Mouse (Mus musculus): Measurements from ENCODE around the gene Dst. TPM values are rescaled to one million over a fixed set of nuclear protein-coding genes. Genes with fewer than 3 reads are reported as not detected.

The Dst gene
- total and polyA plus RNA-seq, 3 experiments, result 0.08 to 0.60 TPM; not detected in 1

DNA sequence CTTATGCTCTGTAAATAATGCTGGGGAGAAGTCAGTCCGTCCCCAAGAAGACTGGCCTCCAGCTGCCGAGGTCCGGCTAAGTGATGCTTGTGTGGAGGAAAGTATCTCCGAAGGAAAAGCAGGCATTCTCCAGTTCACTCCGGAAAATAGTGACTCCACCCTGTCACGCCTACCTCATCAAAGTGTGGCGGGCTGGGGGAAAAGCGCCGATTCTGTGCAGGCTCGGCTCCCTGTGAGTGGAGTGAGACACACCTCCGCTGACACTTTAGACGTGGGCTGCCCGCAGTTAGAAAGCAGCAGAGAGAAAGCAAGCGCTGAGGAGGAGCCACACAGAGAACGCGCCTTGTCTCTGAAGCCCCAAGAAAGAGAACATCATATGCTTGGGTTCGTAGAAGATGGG, 284.1 kb downstream of the Dst start:
- Histone ChIP-seq H3K4me3 (ENCODE audit: control insufficient read depth in 1 of 2, insufficient read depth in 1 of 2, low read depth in 2 of 2, low read length in 2 of 2) (no peak overlapping the region), H3K36me3 (ENCODE audit: control insufficient read depth in 1 of 2, insufficient read depth in 2 of 2, low read length in 2 of 2) (no peaks in the 10 kb centered on the region), H3K27me3 (ENCODE audit: control insufficient read depth in 1 of 2, insufficient read depth in 2 of 2, low read length in 2 of 2) (no peaks in the 10 kb centered on the region), H3K9me3 (replicated peaks; ENCODE audit: insufficient read depth, low read length) (no peaks in the 10 kb centered on the region), H3K9ac (ENCODE audit: control insufficient read depth, low read depth, low read length, poor library complexity, severe bottlenecking) (no peak overlapping the region), H3K27ac (ENCODE audit: control insufficient read depth, low read depth, low read length) (no peak overlapping the region), H3K4me1 (ENCODE audit: control insufficient read depth in 1 of 2, insufficient read depth in 2 of 2, low read length in 2 of 2) (no peaks in the 10 kb centered on the region), H3K79me2 (ENCODE audit: control insufficient read depth, insufficient read depth, low read length, poor library complexity) (no peaks in the 10 kb centered on the region)
- TF ChIP-seq TAL1 (IDR thresholded peaks at IDR 0.05; ENCODE audit: low read length) (no peak), GABPA (IDR thresholded peaks at IDR 0.05; ENCODE audit: low read depth, low read length) (no peak), MAZ (IDR thresholded peaks at IDR 0.05; ENCODE audit: low read depth, low read length) (no peak), TCF12 (IDR thresholded peaks at IDR 0.05; ENCODE audit: low read depth, low read length) (no peak), POLR2A (IDR thresholded peaks at IDR 0.05; ENCODE audit: control insufficient read depth in 1 of 2, insufficient read depth in 1 of 2, low read depth in 1 of 2, low read length in 2 of 2, poor library complexity in 1 of 2) (no peak), BHLHE40 (IDR thresholded peaks at IDR 0.05; ENCODE audit: borderline replicate concordance, low read depth, low read length) (no peak), MAX (IDR thresholded peaks at IDR 0.05; ENCODE audit: low read length) (no peak), ZNF384 (IDR thresholded peaks at IDR 0.05; ENCODE audit: low read depth, low read length) (no peak), JUND (IDR thresholded peaks at IDR 0.05; ENCODE audit: low read depth, low read length) (no peak), NRF1 (IDR thresholded peaks at IDR 0.05; ENCODE audit: insufficient read depth, low read depth, low read length, poor library complexity, severe bottlenecking) (no peak), CTCF (IDR thresholded peaks at IDR 0.05 in 2 of 3, conservative IDR thresholded peaks at IDR 0.05 in 1 of 3; ENCODE audit: control insufficient read depth in 1 of 3, insufficient read depth in 1 of 3, low read depth in 2 of 3, low read length in 3 of 3, poor library complexity in 1 of 3, severe bottlenecking in 1 of 3) (no peak), CHD2 (IDR thresholded peaks at IDR 0.05; ENCODE audit: low read length) (no peak), MEF2A (IDR thresholded peaks at IDR 0.05; ENCODE audit: extremely low read depth, insufficient replicate concordance, low read depth, low read length, poor library complexity, severe bottlenecking) (no peak)
- DNase-seq (ENCODE audit: low read depth, low spot score), result no peak

DNA sequence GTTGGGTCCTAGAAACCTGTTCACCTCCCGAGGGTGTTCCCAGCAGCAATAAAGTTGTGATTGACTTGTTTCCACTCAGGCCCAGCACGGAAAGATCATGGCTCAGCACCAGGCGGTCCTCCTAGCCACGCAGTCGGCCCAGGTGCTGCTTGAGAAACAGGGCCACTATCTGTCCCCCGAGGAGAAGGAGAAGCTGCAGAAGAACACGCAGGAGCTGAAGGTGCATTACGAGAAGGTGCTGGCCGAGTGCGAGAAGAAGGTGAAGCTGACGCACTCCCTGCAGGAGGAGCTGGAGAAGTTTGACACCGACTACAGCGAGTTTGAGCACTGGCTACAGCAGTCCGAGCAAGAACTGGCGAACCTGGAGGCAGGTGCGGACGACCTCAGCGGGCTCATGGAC, 292.8 kb downstream of the Dst start:
- no peak overlapping the region for H3K4me3 ChIP-seq (ENCODE audit: control insufficient read depth in 1 of 2, insufficient read depth in 1 of 2, low read depth in 2 of 2, low read length in 2 of 2)
- no peak for TF ChIP-seq E2F4 (IDR thresholded peaks at IDR 0.05; ENCODE audit: borderline replicate concordance, low read depth, low read length)
- TF ChIP-seq SIN3A (IDR thresholded peaks at IDR 0.05; ENCODE audit: low read length), result no peak
- no peak for TF ChIP-seq GATA1 (IDR thresholded peaks at IDR 0.05; ENCODE audit: low read depth, low read length)
- TF ChIP-seq CTCF (IDR thresholded peaks at IDR 0.05 in 2 of 3, conservative IDR thresholded peaks at IDR 0.05 in 1 of 3; ENCODE audit: control insufficient read depth in 1 of 3, insufficient read depth in 1 of 3, low read depth in 2 of 3, low read length in 3 of 3, poor library complexity in 1 of 3, severe bottlenecking in 1 of 3), result no peak
- no peak for TF ChIP-seq BHLHE40 (IDR thresholded peaks at IDR 0.05; ENCODE audit: borderline replicate concordance, low read depth, low read length)
- TF ChIP-seq ELF1 (IDR thresholded peaks at IDR 0.05; ENCODE audit: low read depth, low read length), result no peak
- no peak for TF ChIP-seq JUND (IDR thresholded peaks at IDR 0.05; ENCODE audit: low read depth, low read length)
- no peak for TF ChIP-seq GABPA (IDR thresholded peaks at IDR 0.05; ENCODE audit: low read depth, low read length)
- TF ChIP-seq MXI1 (IDR thresholded peaks at IDR 0.05; ENCODE audit: low read depth, low read length), result no peak
- no peak for TF ChIP-seq ZKSCAN1 (IDR thresholded peaks at IDR 0.05; ENCODE audit: low read depth, low read length)
- no peak for TF ChIP-seq RCOR1 (IDR thresholded peaks at IDR 0.05; ENCODE audit: low read depth, low read length)
- no peak for TF ChIP-seq CHD1 (IDR thresholded peaks at IDR 0.05; ENCODE audit: low read depth, low read length)
- no peak for TF ChIP-seq HCFC1 (IDR thresholded peaks at IDR 0.05; ENCODE audit: low read depth, low read length)
- no peak for TF ChIP-seq NELFE (IDR thresholded peaks at IDR 0.05; ENCODE audit: low read depth, low read length)
- no peak for TF ChIP-seq KAT2A (conservative IDR thresholded peaks at IDR 0.05; ENCODE audit: low read depth, low read length)
- TF ChIP-seq EP300 (IDR thresholded peaks at IDR 0.05; ENCODE audit: low read depth in 1 of 2, low read length in 2 of 2), result no peak
- no peak for TF ChIP-seq UBTF (IDR thresholded peaks at IDR 0.05; ENCODE audit: borderline replicate concordance, insufficient read depth, low read depth, low read length)

More for the DNA sequence above, 292.8 kb downstream of the Dst start:
- no peak overlapping the region for H3K9ac ChIP-seq (ENCODE audit: control insufficient read depth, low read depth, low read length, poor library complexity, severe bottlenecking)
- H3K27ac ChIP-seq (ENCODE audit: control insufficient read depth, low read depth, low read length), result no peak overlapping the region
- no peaks in the 10 kb centered on the region for H3K27me3 ChIP-seq (ENCODE audit: control insufficient read depth in 1 of 2, insufficient read depth in 2 of 2, low read length in 2 of 2)
- no peaks in the 10 kb centered on the region for H3K4me1 ChIP-seq (ENCODE audit: control insufficient read depth in 1 of 2, insufficient read depth in 2 of 2, low read length in 2 of 2)
- no peak for DNase-seq (ENCODE audit: low read depth, low spot score)
- H3K79me2 ChIP-seq (ENCODE audit: control insufficient read depth, insufficient read depth, low read length, poor library complexity), result no peaks in the 10 kb centered on the region
- no peaks in the 10 kb centered on the region for H3K9me3 ChIP-seq (replicated peaks; ENCODE audit: insufficient read depth, low read length)
- no peaks in the 10 kb centered on the region for H3K36me3 ChIP-seq (ENCODE audit: control insufficient read depth in 1 of 2, insufficient read depth in 2 of 2, low read length in 2 of 2)

Measured in MEL (cell line).